Mouse (Mus musculus): ENCODE measurements at regions not wholly inside any gene's neighbourhood (a gene's known extent, or its start where the extent isn't known, plus 50 kb on each side); places are given as distances from the start of the nearest gene placed in this dataset.

DNA sequence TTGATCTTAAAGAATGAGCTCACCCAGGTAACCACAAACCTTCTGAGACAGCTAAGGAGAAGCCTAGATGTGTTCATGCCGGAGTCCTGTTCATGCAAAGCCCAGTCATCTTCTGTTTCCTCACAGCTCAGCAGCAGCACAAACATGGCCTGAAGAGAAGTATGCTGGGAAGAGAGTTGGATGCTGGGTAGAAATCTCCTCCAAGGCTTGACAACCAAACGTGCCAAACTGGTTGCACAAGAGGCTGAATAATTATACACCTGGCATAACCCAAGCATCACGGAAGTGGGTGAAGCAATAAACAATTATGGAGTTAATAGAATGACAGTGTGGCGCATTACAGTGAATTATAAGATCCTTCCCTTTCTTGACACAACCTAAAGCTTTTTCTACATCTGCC is 404.0 kb upstream of the Acvr2a start:
- DNase-seq = no peak

DNA sequence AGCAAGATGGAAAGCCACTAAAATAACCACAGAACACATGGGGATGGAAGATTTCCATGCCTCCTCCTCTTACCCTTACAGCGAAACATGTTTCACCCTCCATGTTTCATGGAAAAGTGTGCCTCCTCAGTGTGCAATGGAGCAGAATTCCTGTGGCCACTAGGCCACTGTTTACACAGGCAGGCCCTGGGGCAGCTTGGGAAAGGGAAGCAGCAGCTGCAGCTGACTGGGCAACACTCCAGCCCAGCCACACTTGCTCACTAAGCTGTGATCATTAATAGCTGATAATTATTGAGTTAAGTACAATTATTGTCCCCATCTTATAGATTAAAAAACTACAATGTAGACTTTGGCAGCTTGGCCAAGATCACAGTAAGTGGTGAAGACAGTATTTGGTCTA is 402.5 kb upstream of the Acvr2a start:
- DNase-seq = no peak

DNA sequence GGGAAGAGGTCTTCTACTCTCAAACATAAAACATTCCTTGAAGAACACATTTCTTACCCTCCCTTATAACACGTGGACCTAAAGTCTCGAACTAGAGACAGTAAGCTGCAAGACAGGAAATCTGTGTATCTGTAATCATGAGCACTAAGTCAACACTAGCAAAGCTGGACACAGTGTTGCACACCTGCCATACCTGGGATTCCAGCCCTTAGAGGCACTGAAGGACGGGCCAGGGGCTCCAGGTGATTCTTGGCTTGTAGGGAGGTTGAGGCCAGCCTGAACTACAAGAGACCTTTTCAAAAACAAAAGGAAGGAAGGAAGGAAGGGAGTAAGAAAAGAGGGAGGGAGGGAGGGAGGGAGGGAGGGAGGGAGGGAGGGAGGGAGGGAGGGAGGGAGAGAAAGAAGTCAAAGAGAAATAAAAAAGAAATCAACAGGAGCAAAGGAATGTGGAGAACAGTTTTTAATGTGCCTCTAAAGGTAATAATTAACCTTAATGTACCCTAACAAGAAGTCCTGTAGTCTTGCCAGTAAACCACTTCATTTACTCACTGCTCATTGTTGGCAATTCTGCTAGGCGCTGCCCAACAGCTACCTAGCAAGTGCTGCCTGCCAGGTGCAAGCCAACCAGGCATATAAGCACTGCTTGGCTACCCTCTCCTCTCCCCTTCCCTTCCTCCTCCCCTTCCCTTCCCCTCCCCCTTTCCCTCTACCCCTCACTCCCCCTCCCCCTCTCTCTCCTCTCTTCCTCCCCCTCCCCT is 401.0 kb upstream of the Acvr2a start:
- DNase-seq = no peak

GRCm38 (mm10) chr2:48414596-48415481 is 399.1 kb upstream of the Acvr2a start:
- no peak for DNase-seq

- DNase-seq = no peak
Observed at GRCm38 (mm10) chr2:48416207-48416750, 397.6 kb upstream of the Acvr2a start.

- DNase-seq = no peak
Observed at GRCm38 (mm10) chr2:48417000-48417596, 396.8 kb upstream of the Acvr2a start.

- DNase-seq = no peak
Observed at GRCm38 (mm10) chr2:48420791-48421190, 393.1 kb upstream of the Acvr2a start.

- DNase-seq = no peak
Observed at GRCm38 (mm10) chr2:48423861-48424442, 390.0 kb upstream of the Acvr2a start.

- no peak for DNase-seq
Observed at GRCm38 (mm10) chr2:48424562-48424961, 389.3 kb upstream of the Acvr2a start.

DNA sequence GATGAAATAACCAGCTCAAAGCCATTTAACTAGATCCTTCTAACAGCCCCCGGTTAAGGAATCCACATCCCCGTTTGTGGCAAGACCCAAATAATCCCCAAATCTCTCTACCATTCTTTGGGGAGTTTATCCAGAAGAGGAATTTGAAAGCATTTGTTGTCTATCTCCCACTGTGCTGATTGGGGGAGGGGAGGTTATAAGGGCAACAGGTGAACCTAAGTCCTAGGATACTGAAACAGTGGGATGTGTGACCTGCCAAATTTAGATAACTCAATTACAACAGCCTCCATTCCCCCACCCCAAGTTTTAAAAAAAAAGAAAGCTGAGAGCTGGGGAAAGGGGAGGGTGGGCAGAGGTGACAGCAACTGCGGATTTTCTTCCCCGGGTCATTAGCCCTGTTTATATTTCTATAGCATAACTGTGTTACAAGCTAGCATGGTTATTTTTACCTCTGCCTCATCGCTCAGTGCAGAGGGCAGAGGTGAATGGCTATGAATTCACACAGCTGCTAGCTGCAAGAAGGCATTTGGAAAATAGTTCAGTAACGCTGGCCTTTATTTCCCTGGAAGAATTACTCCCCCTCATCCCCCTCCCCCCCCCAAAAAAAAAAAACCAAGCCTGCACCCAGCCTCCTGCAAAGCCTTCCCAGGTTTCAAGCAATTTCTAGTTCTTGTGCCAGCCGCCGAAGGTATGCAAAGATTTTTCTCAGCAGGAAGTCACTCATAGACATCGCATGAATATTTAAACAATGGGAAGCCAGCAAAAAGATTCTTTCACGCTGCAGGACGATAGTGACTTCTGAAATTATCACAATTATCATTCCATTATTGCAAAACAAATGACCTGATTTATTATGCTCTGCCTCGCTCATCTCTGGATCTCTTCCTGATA is 388.5 kb upstream of the Acvr2a start:
- DNase-seq = no peak

- DNase-seq = no peak
Observed at GRCm38 (mm10) chr2:48432545-48432944, 381.4 kb upstream of the Acvr2a start.

DNA sequence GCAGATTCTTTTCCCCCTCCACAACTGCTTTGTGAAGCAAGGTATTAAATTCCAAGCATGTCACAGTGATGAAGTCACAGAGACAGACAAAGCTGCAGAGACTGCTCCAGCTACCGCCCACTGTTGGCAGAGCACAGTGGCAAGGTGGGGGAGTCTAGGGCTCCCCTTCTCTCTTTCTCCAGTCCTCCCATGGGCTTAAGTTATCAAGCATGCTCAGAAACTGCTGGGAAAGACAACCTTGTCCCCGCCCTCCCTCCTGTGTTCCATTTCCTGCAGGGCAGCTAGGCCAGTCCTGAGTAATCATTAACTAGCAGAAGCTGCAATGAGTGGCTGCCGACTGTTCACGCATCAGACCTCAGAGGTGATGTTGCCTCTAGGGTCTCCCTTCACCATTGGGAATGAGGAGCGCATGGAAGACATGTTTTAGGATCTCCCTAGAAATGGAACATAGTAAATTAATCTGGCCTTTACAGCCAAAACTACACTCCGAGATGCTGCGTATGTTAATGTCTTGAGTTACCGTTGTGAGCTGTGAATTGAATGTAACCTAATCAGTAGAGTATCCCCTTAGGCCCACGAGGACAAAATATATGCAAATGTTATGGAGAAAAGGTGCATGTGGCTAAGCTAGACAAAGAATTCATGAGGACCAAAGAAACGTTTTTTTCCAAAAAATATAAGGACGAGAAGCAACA is 372.5 kb upstream of the Acvr2a start:
- DNase-seq = peak in 1 of 2 experiments; percentile 47

- DNase-seq = peak; percentile 65 to 74
Observed at GRCm38 (mm10) chr2:48441991-48442544, 371.8 kb upstream of the Acvr2a start.

DNA sequence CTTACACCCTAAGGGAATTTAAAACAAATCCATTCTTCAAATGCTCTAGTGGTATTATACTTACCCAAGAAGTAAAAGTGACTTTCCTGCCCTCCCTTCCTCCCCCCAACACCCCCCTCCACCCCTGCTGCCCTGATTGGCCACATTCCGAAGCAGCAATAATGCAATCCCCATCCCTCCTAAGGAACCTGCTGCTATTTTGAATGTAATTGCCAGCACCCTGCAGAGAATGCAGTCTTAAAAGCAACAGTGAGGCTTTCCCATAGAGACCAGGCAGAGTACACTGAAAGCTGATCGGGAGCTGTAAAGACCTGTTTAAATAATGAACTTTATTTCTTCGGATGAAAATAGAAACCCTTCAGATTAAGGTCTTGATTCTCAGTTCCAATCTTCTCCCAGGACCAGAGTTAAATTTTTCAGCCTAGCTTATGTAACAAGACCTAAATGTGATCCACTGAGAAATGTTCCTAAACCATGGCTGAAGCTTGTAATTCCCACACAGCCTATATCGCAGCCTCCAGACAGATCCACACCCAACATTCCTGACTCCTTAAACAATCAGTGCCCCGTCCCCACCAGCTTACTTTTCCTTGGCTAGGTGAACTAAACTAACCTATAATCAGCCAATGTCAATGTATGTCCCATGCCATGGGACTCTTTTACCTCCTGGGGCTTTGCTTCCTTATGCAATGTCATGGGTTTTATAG is 367.9 kb upstream of the Acvr2a start:
- DNase-seq = no peak

GRCm38 (mm10) chr2:48446617-48447016 is 367.3 kb upstream of the Acvr2a start:
- no peak for DNase-seq

GRCm38 (mm10) chr2:48449165-48449842 is 364.6 kb upstream of the Acvr2a start:
- DNase-seq = peak; percentile 18 to 39

DNA sequence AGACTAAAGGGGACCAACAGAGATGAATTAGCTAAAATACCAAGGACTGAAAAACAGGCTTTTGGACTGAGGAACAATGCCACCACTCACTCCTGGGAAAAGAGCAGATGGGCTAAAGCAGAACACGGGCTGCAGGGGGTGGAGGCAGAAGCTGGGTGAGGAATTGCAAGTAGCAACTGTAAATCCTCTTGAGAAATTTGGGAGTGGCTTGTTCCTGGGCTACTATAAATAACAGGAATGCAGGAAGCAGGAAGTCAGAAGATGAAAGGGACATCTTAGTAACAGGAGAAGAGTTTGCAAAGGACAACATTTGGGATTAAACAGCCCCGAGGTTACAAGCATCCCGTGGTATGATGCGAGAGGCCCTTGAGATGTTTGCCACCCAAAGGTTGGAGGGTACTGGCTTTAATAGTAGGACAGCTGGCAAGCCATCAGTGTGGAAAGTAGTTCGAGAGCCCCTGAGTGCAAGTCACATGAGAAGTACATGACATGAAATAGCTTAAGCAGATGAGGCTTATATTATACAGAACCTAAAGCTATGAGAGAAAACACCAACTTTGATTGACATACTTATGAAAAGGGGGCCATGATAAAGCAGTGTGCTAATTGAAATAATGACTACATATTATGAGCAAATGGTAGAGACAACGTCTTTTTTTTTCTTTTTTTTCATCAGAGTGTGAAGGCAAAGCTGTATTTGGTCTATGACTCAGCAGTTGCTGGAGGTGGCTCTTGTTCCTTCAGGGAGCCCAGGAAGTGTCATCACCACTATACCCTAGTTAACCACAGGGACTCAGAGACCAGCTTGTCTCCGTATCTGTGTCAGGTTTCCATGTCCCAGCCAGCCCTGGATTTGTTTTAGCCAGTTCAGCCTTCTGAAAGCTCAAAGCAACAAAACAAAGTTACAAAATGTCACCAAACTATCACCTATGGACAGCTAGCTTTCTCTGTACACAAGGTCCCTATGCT is 357.6 kb upstream of the Acvr2a start:
- no peak for DNase-seq

DNA sequence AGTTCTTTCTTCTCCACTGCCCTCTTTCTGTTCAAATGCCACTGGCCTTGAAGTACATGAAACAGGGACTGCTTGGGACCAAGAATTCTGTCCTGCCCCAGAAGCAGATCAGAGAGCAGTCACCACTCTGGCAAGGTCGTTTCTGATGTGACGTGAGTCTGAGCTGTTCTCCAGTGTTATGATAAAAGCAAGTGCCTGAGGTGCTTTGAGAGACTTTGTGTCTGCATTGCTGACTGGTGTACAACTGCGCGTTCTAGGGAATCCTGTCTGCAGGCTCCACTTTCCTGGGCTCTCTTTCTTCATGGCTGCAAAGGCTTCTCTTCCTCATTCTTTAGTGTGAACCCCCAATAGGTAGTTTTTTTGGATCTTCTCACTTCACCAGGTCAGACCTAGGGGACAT is 356.8 kb upstream of the Acvr2a start:
- peak; percentile 41 to 49 for DNase-seq

All from adrenal gland, postnatal 36 days (tissue).